Mouse (Mus musculus): ENCODE measurements at regions not wholly inside any gene's neighbourhood (a gene's known extent, or its start where the extent isn't known, plus 50 kb on each side); places are given as distances from the start of the nearest gene placed in this dataset.
A peak's percentile ranks its signal among the peaks of the same experiment; 100 is the strongest.

GRCm38 (mm10) chr17:7633382-7634290 lies 193.5 kb downstream of the Fndc1 start:
- DNase-seq (ENCODE audit: inconsistent ontology term), result peak; percentile 78

GRCm38 (mm10) chr17:7625746-7626145 lies 201.4 kb downstream of the Fndc1 start:
- DNase-seq (ENCODE audit: inconsistent ontology term), result peak; percentile 49

DNA sequence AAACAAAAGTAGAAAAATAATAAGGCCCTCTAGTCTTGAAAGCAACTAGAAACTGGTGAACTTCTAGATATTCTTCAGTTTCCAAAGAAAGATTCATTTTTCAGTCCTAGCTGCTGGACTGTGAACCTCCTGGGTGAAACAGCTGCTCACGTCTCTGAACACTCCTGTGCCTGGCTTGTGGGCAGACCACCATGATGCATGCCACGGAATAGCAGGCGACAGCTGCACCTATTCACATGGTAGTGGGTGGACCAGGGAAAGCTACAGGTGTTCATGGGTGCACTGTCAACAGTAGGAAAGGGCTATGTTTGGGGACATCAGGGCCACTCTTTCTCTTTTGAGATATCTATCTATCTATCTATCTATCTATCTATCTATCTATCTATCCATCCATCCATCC lies 203.7 kb downstream of the Fndc1 start:
- DNase-seq (ENCODE audit: inconsistent ontology term), result no peak

DNA sequence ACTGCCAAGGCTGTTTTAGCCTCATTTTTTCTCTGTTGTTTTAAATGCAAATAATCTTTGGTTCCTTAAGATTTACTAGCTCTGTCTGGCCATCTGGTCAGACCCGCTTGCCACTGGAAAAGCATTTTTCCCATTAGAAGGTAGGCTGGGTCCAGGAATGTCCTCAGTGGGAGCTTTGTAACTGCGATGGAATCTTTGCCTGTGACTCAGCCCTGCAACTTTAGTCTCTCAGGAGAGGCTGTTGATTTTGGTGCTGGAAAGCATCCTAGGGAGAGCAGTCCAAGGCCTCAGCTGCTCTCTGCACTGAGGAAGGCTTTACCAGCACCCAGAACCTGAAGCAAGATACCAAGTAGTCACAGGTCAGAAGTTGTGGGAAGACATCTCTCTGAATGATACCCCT lies 205.8 kb downstream of the Fndc1 start:
- DNase-seq (ENCODE audit: inconsistent ontology term), result peak; percentile 79

DNA sequence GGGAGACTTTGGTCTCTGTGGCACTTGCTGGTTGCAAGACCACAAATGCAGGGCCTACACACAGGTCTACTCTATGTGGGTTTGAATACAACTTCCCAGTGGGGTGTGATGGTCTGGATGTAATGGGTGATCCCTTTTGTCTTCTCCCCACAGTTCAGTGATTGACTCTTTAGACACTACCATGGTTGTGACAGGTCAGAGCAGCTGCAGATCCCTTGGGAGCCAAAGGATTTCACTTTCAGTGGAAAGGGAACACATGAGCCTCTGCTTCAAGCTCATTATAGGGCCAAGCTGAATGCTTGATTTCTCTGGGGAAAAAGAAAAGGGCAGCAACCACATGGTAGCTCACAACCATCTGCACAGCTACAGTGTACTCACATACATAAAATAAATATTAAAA lies 206.9 kb downstream of the Fndc1 start:
- no peak for DNase-seq (ENCODE audit: inconsistent ontology term)

- DNase-seq (ENCODE audit: inconsistent ontology term), result no peak
Measured at GRCm38 (mm10) chr17:7619641-7620040, 207.5 kb downstream of the Fndc1 start.

- peak; percentile 58 for DNase-seq (ENCODE audit: inconsistent ontology term)
Measured at GRCm38 (mm10) chr17:7608046-7608445, 219.1 kb downstream of the Fndc1 start.

DNA sequence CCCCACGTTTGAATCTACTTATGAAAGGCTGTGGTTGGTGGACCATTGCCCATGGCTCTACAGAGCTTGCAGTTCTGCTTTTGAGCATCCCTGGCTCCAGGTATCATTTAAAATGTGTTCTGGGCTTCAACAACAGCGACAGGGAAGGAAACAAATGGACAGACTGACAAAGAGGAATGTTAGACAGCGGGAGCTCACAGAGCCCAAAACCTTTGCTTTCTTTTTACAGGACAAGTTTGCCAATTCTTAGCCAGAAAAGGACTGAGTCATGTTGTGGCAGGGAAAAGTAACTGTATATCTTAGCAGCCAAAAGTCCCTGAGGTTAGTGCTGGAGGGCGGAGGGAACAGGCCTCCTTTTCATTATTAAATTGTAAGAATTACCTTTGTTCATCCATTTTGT lies 219.7 kb downstream of the Fndc1 start:
- DNase-seq (ENCODE audit: inconsistent ontology term), result peak; percentile 61

- peak; percentile 11 for DNase-seq (ENCODE audit: inconsistent ontology term)
Measured at GRCm38 (mm10) chr17:7604813-7605504, 219.7 kb upstream of the Unc93a2 start.

GRCm38 (mm10) chr17:7604096-7604495 lies 218.8 kb upstream of the Unc93a2 start:
- no peak for DNase-seq (ENCODE audit: inconsistent ontology term)

GRCm38 (mm10) chr17:7600555-7600954 lies 215.3 kb upstream of the Unc93a2 start:
- DNase-seq (ENCODE audit: inconsistent ontology term), result peak; percentile 82

DNA sequence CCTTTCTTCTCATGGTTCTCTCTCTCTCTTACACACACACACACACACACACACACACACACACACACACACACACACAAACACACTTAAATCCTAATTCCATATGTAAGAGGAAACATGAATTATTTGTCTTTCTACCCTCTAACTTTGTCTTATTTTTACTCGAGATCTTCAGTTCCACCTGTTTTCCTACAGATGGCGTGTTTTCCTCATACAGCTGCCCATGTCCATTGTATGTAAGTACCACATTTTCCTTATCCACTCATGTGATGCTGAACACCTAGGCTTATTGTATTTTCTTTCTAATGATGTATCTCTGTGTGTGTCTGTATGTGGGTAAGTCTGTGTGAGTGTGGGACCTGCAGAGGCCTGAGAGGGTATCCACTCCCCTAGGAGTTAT lies 212.2 kb upstream of the Unc93a2 start:
- DNase-seq (ENCODE audit: inconsistent ontology term), result no peak

- peak; percentile 29 for DNase-seq (ENCODE audit: inconsistent ontology term)
Measured at GRCm38 (mm10) chr17:7594801-7595200, 209.5 kb upstream of the Unc93a2 start.

DNA sequence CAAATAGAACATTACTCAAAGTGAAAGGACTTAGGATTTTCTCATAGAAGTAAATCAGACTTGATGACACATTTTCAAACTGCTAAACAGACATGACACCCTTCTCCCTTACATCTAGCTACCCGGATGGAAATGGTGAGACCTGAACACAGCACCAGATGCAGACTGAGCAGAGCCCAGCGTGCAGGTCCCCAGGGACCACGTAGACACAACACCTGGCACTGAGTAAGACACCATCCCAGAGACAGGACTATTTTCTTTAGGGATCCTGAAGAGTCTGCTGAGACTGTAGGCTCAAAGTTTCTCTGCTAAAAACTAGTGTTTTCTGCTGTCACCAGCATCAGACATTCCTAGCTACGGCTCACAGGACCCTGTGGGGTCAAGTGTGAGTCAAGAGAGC lies 207.2 kb upstream of the Unc93a2 start:
- no peak for DNase-seq (ENCODE audit: inconsistent ontology term)

- peak; percentile 57 for DNase-seq (ENCODE audit: inconsistent ontology term)
Measured at GRCm38 (mm10) chr17:7582866-7583398, 197.7 kb upstream of the Unc93a2 start.

GRCm38 (mm10) chr17:7579031-7579430 lies 193.8 kb upstream of the Unc93a2 start:
- no peak for DNase-seq (ENCODE audit: inconsistent ontology term)

DNA sequence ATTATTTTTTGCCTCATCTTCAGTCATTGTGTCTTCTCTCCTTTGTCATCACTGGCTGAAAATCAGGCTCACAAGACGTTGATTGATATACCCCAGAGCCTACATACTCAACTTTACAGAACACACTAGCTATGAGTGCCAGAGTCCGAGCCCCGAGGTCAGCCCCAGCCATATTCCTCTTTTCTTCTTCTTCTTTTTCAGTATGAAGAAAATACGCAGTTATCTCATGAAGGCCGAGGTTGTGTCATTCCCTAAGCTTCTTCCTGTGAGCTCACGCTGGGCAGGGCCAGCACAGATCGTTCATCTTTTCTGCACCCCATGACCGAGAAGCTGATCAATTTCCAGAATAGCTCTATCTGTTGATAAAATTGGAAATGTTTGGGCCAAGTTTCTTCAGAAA lies 192.7 kb upstream of the Unc93a2 start:
- DNase-seq (ENCODE audit: inconsistent ontology term), result no peak

DNA sequence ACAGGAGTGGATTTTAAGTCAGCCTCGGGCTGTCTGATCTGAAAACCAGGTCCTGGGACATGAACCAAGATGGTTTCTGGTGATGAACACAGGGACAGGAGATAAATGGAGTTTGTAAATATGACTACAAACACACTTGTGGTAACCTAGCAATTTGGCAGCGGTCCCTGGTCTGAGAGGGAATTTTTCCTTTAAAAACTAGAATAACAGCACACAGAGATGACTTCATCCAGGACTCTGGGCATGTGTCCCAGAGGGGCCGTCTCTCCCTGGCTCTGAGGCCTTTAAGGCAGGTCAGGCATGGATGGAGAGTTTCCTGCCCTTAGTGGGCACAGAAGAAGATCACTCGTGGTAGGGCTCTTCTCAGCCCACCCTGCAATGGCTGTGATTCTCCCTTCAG lies 192.0 kb upstream of the Unc93a2 start:
- peak; percentile 93 for DNase-seq (ENCODE audit: inconsistent ontology term)

- no peak for DNase-seq (ENCODE audit: inconsistent ontology term)
Measured at GRCm38 (mm10) chr17:7571481-7571880, 186.2 kb upstream of the Unc93a2 start.

- DNase-seq (ENCODE audit: inconsistent ontology term), result no peak
Measured at GRCm38 (mm10) chr17:7568482-7568881, 183.2 kb upstream of the Unc93a2 start.

DNA sequence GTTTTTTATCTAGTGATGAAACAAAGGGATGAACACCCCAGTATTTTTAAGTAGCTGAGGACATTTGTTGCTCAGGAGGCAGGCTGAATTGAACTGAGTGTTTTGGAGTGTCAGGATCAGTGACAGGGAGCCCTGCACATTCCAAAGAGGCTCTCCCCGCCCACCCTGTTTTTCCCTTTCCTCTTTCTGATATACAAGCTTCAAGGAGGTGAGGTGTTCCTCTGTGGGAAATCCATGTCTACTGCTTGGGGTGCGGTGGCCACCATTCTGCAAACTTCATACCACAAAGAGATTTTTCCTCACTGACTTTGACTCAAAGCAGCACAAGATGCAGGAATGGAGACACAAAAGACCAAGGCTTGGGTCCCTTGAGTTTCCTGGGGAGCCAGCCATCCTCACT lies 180.5 kb upstream of the Unc93a2 start:
- DNase-seq (ENCODE audit: inconsistent ontology term), result no peak

DNA sequence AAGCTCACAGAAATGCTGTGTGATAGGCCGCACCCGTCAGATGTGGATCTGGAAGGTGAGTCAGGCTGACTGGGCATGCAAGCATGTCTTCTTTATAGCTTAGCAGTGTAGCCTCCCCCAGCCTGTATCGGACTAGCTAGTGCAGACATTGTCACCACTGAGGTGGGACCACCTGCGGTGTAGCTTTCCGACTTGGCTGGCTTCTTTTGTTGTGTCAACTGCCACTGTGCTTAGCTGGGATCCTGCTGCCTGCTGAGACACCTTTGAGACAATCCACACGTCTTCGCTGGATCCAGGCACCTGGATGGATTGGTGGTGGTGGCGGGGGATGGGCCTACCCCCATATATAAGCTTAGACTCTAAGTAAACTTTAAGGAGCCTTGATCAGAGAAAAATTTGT lies 177.7 kb upstream of the Unc93a2 start:
- no peak for DNase-seq (ENCODE audit: inconsistent ontology term)

DNA sequence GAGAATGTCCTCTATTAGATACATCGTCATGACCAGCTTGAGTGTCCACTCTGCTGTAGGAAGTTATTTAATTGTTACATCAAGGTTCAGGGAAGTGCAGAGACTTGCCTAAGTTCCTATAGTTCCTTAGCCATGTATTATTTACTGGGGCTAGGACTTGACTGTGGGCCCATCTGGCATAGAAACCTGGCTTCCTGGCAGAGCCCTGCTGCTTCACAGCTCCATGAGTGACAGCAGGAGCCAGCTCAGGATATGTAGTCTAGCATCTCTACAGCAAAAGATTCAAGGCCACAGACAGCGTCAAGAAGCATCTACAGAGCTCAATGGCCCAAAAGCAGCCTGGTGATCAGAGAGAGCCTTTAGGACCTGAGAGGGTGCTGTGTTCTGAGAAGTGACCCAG lies 163.2 kb upstream of the Unc93a2 start:
- no peak for DNase-seq (ENCODE audit: inconsistent ontology term)
